Mouse (Mus musculus): ENCODE measurements at regions not wholly inside any gene's neighbourhood (a gene's known extent, or its start where the extent isn't known, plus 50 kb on each side); places are given as distances from the start of the nearest gene placed in this dataset.

GRCm38 (mm10) chr1:76641181-76641711 is 873.6 kb downstream of the Epha4 start:
- DNase-seq = no peak
- ATAC-seq (ENCODE audit: low read depth) = no peak
- no peaks in the 10 kb centered on the region for H3K4me1 ChIP-seq (replicated peaks)
- H3K9ac ChIP-seq = no peak overlapping the region
- H3K27ac ChIP-seq = no peak overlapping the region
- H3K4me2 ChIP-seq = no peak overlapping the region
- H3K27me3 ChIP-seq = no peaks in the 10 kb centered on the region
- no peaks in the 10 kb centered on the region for H3K9me3 ChIP-seq (replicated peaks)
- 64% methylated on average over 3 of the region's 3 CpGs for WGBS (ENCODE audit: insufficient replicate concordance)
- H3K4me3 ChIP-seq (replicated peaks) = no peak overlapping the region
- no peaks in the 10 kb centered on the region for H3K36me3 ChIP-seq

DNA sequence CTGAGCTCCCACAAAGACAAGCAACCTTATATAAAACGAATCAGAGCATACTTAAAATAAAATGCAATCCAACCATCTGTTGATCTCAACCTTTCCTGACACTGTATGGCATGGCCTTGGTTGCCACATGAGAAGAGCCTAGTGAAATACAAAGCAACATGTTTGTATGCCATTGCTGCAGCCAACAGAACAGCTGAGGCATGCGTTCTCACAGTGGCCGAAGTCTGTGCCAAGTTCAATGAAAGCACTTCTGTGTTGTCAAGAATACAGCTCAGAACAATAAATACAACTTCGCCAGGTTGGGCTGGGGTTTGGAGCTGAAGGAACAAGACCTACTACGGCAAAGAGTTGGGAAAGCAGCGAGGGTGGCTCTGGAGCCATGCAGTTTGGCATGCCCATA is 872.2 kb downstream of the Epha4 start:
- no peaks in the 10 kb centered on the region for H3K4me1 ChIP-seq (replicated peaks)
- H3K27me3 ChIP-seq = no peaks in the 10 kb centered on the region
- ATAC-seq (ENCODE audit: low read depth) (no peak), DNase-seq (no peak)
- 61% methylated on average over 6 of the region's 6 CpGs for WGBS (ENCODE audit: insufficient replicate concordance)
- no peak overlapping the region for H3K4me3 ChIP-seq (replicated peaks)
- H3K9me3 ChIP-seq (replicated peaks) = no peaks in the 10 kb centered on the region
- H3K36me3 ChIP-seq = no peaks in the 10 kb centered on the region
- H3K27ac ChIP-seq = no peak overlapping the region
- no peak overlapping the region for H3K4me2 ChIP-seq
- no peak overlapping the region for H3K9ac ChIP-seq

GRCm38 (mm10) chr1:76644895-76645294 is 870.0 kb downstream of the Epha4 start:
- 55% methylated on average over 3 of the region's 3 CpGs for WGBS (ENCODE audit: insufficient replicate concordance)
- no peak for ATAC-seq (ENCODE audit: low read depth)

GRCm38 (mm10) chr1:76654826-76655225 is 860.1 kb downstream of the Epha4 start:
- Histone ChIP-seq H3K4me1 (replicated peaks) (no peaks in the 10 kb centered on the region), H3K36me3 (no peaks in the 10 kb centered on the region), H3K27ac (no peak overlapping the region), H3K4me2 (no peak overlapping the region), H3K9ac (no peak overlapping the region), H3K4me3 (replicated peaks) (no peak overlapping the region), H3K27me3 (no peaks in the 10 kb centered on the region), H3K9me3 (replicated peaks) (no peaks in the 10 kb centered on the region)
- no peak for ATAC-seq (ENCODE audit: low read depth)
- DNase-seq = no peak
- WGBS (ENCODE audit: insufficient replicate concordance) = 32% methylated on average over 1 of the region's 1 CpGs

More at GRCm38 (mm10) chr1:76644895-76645294, 870.0 kb downstream of the Epha4 start:
- DNase-seq = no peak
- Histone ChIP-seq H3K9ac (no peak overlapping the region), H3K36me3 (no peaks in the 10 kb centered on the region), H3K4me3 (replicated peaks) (no peak overlapping the region), H3K4me1 (replicated peaks) (no peaks in the 10 kb centered on the region), H3K9me3 (replicated peaks) (no peaks in the 10 kb centered on the region), H3K4me2 (no peak overlapping the region), H3K27me3 (no peaks in the 10 kb centered on the region), H3K27ac (no peak overlapping the region)

DNA sequence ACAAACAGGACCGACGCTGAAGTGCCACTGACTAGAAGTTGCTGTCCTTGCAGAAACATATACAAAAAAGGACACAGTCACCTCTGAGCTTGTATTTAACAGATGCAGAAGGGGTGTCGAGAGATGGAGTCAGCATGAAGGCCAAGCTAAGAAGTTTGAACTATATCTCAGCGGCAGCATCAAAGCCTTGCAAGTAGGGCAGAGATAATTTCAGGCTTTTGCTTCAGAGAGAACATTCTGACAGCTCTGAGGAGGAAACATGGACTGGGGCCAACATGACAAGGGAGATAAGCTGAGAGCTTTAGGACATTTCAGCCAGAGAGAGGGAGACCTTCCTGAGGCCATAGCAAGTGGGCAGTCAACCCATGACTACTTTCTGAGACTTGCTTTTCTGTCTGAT is 856.7 kb downstream of the Epha4 start:
- ATAC-seq (ENCODE audit: low read depth) (no peak), DNase-seq (no peak)
- H3K9me3 ChIP-seq (replicated peaks) = no peaks in the 10 kb centered on the region
- H3K27ac ChIP-seq = no peak overlapping the region
- H3K27me3 ChIP-seq = no peaks in the 10 kb centered on the region
- WGBS (ENCODE audit: insufficient replicate concordance) = 62% methylated on average over 4 of the region's 4 CpGs
- H3K9ac ChIP-seq = no peak overlapping the region
- no peak overlapping the region for H3K4me3 ChIP-seq (replicated peaks)
- H3K36me3 ChIP-seq = no peaks in the 10 kb centered on the region
- no peaks in the 10 kb centered on the region for H3K4me1 ChIP-seq (replicated peaks)
- H3K4me2 ChIP-seq = no peak overlapping the region

GRCm38 (mm10) chr1:76660146-76660545 is 854.7 kb downstream of the Epha4 start:
- no peak for DNase-seq
- H3K9ac ChIP-seq = no peak overlapping the region
- no peaks in the 10 kb centered on the region for H3K27me3 ChIP-seq
- WGBS (ENCODE audit: insufficient replicate concordance) = 71% methylated on average over 3 of the region's 3 CpGs
- no peak overlapping the region for H3K4me3 ChIP-seq (replicated peaks)
- no peak overlapping the region for H3K27ac ChIP-seq
- no peak for ATAC-seq (ENCODE audit: low read depth)
- no peaks in the 10 kb centered on the region for H3K9me3 ChIP-seq (replicated peaks)
- no peaks in the 10 kb centered on the region for H3K36me3 ChIP-seq
- no peaks in the 10 kb centered on the region for H3K4me1 ChIP-seq (replicated peaks)
- H3K4me2 ChIP-seq = no peak overlapping the region

GRCm38 (mm10) chr1:76664381-76664780 is 850.5 kb downstream of the Epha4 start:
- H3K27me3 ChIP-seq = no peaks in the 10 kb centered on the region
- no peak overlapping the region for H3K9ac ChIP-seq
- no peaks in the 10 kb centered on the region for H3K36me3 ChIP-seq
- no peak overlapping the region for H3K27ac ChIP-seq
- no peak overlapping the region for H3K4me3 ChIP-seq (replicated peaks)
- no peaks in the 10 kb centered on the region for H3K4me1 ChIP-seq (replicated peaks)
- WGBS (ENCODE audit: insufficient replicate concordance) = 71% methylated on average over 4 of the region's 4 CpGs
- DNase-seq (no peak), ATAC-seq (ENCODE audit: low read depth) (no peak)
- no peaks in the 10 kb centered on the region for H3K9me3 ChIP-seq (replicated peaks)
- no peak overlapping the region for H3K4me2 ChIP-seq

- Histone ChIP-seq H3K27ac (no peak overlapping the region), H3K4me2 (no peak overlapping the region), H3K27me3 (no peaks in the 10 kb centered on the region), H3K9ac (no peak overlapping the region), H3K4me3 (replicated peaks) (no peak overlapping the region), H3K9me3 (replicated peaks) (no peaks in the 10 kb centered on the region), H3K36me3 (no peaks in the 10 kb centered on the region), H3K4me1 (replicated peaks) (no peaks in the 10 kb centered on the region)
- ATAC-seq (ENCODE audit: low read depth) = no peak
- WGBS (ENCODE audit: insufficient replicate concordance) = 6% methylated on average over 6 of the region's 6 CpGs
- DNase-seq = no peak
These were observed 838.1 kb downstream of the Epha4 start for GRCm38 (mm10) chr1:76676836-76677235.

DNA sequence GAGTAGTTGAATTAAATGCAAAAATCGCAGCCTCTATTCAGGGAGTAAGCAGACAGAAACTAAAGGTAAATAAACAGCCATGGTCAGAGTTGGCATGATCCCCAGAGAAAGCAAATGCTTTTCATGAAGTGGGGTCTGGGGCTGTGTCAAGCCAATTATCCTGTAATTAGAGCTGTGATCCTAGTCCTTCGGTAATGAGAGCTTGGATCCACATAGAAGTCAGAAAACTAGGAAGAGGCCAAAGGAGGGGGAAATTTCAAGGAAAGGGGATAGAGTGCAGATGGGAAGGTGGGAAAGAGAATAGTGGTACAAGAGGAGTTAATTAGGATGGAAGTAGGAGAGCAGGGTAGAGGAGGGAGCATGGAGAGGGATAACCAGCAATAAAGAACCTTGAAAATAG is 809.3 kb downstream of the Epha4 start:
- Histone ChIP-seq H3K9ac (no peak overlapping the region), H3K27me3 (no peaks in the 10 kb centered on the region), H3K36me3 (no peaks in the 10 kb centered on the region), H3K4me1 (replicated peaks) (no peaks in the 10 kb centered on the region), H3K4me2 (no peak overlapping the region), H3K27ac (no peak overlapping the region), H3K4me3 (replicated peaks) (no peak overlapping the region), H3K9me3 (replicated peaks) (no peaks in the 10 kb centered on the region)
- DNase-seq (no peak), ATAC-seq (ENCODE audit: low read depth) (no peak)
- 66% methylated on average over 2 of the region's 2 CpGs for WGBS (ENCODE audit: insufficient replicate concordance)

DNA sequence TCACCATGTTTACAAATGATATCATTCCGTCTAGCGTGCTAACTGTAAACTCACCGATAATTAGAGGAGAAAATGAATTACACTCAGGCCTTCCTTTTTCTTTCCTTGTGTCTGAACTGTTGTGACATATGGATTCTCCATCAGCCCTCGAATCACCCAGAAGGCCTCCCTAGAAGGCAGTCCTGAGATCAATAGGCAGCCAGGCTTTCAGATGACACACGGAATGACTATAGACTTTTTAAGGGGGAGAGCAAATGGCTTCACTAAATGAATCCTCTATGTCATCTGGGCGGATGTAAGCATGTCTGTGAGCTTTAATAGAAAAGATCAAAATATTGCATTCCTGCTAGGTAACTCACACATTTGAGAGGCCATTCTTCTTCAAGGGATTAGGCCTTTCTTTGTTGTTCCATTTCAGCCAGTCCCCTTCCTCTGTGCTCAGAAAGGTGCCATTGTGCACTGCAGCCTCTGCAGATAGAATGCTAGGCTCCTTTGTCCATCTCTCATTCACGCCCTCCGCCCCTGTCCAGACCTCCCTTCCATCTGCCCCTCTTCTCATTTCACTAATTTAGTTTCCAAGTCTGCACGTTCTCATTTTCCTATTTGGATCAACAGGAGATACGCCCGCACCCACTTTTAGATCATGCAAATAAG is 797.1 kb downstream of the Epha4 start:
- no peak overlapping the region for H3K27ac ChIP-seq
- no peak for DNase-seq
- H3K9me3 ChIP-seq (replicated peaks) = no peaks in the 10 kb centered on the region
- no peak overlapping the region for H3K4me3 ChIP-seq (replicated peaks)
- H3K36me3 ChIP-seq = no peaks in the 10 kb centered on the region
- no peaks in the 10 kb centered on the region for H3K4me1 ChIP-seq (replicated peaks)
- H3K9ac ChIP-seq = no peak overlapping the region
- H3K4me2 ChIP-seq = no peak overlapping the region
- no peak for ATAC-seq (ENCODE audit: low read depth)
- H3K27me3 ChIP-seq = no peaks in the 10 kb centered on the region
- WGBS (ENCODE audit: insufficient replicate concordance) = 65% methylated on average over 11 of the region's 11 CpGs

GRCm38 (mm10) chr1:76724453-76724852 is 790.4 kb downstream of the Epha4 start:
- Histone ChIP-seq H3K27me3 (no peaks in the 10 kb centered on the region), H3K27ac (no peak overlapping the region), H3K9me3 (replicated peaks) (no peaks in the 10 kb centered on the region), H3K36me3 (no peaks in the 10 kb centered on the region), H3K4me2 (no peak overlapping the region), H3K9ac (no peak overlapping the region), H3K4me1 (replicated peaks) (no peaks in the 10 kb centered on the region), H3K4me3 (replicated peaks) (no peak overlapping the region)
- DNase-seq (no peak), ATAC-seq (ENCODE audit: low read depth) (no peak)
- 40% methylated on average over 3 of the region's 3 CpGs for WGBS (ENCODE audit: insufficient replicate concordance)

DNA sequence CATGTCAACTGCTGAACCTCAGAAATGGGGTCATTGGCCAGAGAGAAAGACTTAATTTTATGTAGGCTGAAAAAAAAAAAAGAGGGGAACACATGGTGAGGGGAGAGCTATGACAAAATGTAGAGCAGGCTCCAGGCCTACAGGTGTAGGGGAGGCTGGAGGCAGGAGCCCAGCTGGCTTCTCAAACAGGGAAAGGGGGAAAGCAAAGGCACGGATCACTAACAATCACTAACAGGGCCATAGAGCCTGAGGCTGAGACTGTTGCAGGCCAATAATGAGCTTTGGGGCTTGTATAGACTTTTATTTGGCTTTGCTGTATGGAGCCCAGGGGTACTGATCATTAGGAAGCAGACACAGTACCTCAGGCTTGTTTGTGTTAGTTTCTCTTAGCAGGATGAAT is 777.9 kb downstream of the Epha4 start:
- DNase-seq (no peak), ATAC-seq (ENCODE audit: low read depth) (no peak)
- Histone ChIP-seq H3K27ac (no peak overlapping the region), H3K4me2 (no peak overlapping the region), H3K27me3 (no peaks in the 10 kb centered on the region), H3K9ac (no peak overlapping the region), H3K36me3 (no peaks in the 10 kb centered on the region), H3K9me3 (replicated peaks) (no peaks in the 10 kb centered on the region), H3K4me3 (replicated peaks) (no peak overlapping the region), H3K4me1 (replicated peaks) (no peaks in the 10 kb centered on the region)
- WGBS (ENCODE audit: insufficient replicate concordance) = 48% methylated on average over 1 of the region's 1 CpGs

Data from liver, embryonic 13.5 days (tissue).